Mouse (Mus musculus) olfactory bulb, adult 2 months (tissue): ENCODE data around the gene Fam193b.
A peak's percentile ranks its signal among the peaks of the same experiment; 100 is the strongest.

Source experiments
- CTCF ChIP-seq: fragments of 200-500 bp; IDR thresholded peaks from 2 replicates; pipeline ENCODE4 v1.5.1; 2012; ENCODE audit warnings: low read depth, mild to moderate bottlenecking, low read length, moderate library complexity; ENCODE audit not compliant: insufficient read depth
- POLR2A ChIP-seq: fragments of 200-500 bp; IDR thresholded peaks from 2 replicates; pipeline ENCODE4 v1.6.1; 2012; ENCODE audit warnings: mild to moderate bottlenecking, low read depth, low read length, moderate library complexity; ENCODE audit not compliant: insufficient read depth

DNA sequence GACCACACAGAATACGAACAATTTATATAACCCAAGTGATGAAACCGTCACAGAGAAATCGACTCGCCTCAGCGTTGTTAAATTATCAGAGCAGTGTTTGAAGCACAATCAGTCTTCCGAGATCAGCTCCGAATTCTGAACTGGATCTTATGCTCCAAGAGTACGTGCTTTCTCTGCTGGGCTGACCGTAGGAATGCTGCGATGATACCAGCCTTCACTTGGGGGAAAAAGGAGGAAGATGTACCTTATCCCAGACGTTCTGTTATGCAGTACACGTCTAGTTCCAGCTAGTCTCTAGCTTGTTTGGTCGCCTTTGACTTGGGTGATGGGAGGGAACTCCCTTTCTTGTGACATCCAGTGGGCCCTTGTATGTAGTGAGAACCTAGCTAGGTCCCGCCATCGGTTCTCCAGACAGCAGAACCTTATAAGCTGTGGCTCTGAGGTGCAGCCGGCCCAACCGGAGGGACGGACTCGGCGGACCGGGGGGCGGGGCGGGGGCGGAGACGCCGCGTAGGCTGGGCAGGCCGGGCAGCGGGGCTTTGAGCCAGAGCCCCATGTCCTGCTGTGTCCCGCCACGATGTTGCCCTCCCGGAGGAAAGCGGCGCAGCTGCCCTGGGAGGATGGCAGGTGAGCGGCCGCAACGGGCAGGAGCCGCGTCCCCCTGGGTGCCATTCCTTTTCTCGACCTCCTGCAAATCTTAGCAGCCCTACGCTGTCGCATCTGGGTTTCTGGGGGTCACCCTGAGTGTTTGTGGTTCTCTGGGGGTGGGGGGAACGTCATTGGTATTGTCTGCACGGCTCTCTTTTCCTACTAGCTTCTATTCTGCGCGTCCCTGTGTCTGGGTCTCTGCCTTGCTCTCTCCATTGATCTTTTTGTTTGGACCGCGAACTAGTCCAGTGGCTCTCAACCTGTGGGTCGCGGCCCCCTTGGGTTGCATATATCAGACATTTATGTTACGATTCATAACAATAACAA is 28.9 kb upstream of the Fam193b start, which contains the start of gene B4galt7:
- peak; percentile 36; the same call in 1 of the 2 replicates for TF ChIP-seq POLR2A
- TF ChIP-seq CTCF = no peak
